ENCODE assay signal across 32 mouse cellular contexts in the genomic region with DNA sequence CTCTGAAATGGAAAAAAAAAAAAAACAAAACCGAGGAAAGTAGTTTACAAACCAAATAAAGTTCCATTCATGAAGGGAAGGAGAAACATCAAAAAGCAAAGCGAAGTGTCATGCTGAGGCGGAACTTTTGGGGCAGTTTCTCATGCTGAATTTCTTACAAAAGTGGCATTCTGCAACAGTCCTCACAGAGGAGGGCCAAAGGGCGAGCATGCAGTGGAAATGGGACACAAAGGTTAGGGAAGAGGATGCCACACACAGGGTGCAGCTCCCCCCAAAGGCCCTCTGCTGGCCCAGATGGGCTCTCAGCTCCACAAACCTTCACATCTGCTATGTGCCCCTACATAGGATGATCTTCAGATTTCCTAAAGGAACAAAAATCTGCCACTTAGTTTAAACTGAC. TPM values are rescaled to one million over a fixed set of nuclear protein-coding genes. Genes with fewer than 3 reads are reported as not detected.
DNase-seq lines count a peak whose midpoint lies in the region; ATAC-seq and TF ChIP-seq lines count a peak whose summit lies in the region.
"Had no signal": no experiment of that assay in that cellular context is flagged by ENCODE, and none has a peak within 500 bp of the region (broad histone marks: within the 10 kb centered on the region; RNA-seq: fewer than 3 reads in every experiment).

No protein-coding gene starts in this region.

- peaks cover 7% of the 10 kb centered on the region for H3K4me1 ChIP-seq in kidney, embryonic 16.5 days (ENCODE audit: insufficient read depth, low read length)
- H3K4me1 ChIP-seq in lung, postnatal 0 days (ENCODE audit: insufficient read depth, low read depth, low read length) = no peaks in the 10 kb centered on the region; the same call in 1 of the 2 replicates

- ATAC-seq in kidney, embryonic 16.5 days (ENCODE audit: low FRiP score, low TSS enrichment) = no peak
- no peak for ATAC-seq in lung, postnatal 0 days
- ATAC-seq: CD4-positive, CD25-positive, alpha-beta regulatory T cell, adult 4 months; forebrain, embryonic 14.5 days; forebrain, postnatal 0 days had no signal

- TF ChIP-seq CTCF in lung, postnatal 0 days (IDR thresholded peaks at IDR 0.05) = no peak

- H3K4me3 ChIP-seq in kidney, embryonic 16.5 days (ENCODE audit: low read length) = no peak overlapping the region
- H3K4me3 ChIP-seq in lung, postnatal 0 days (ENCODE audit: low read depth, low read length) = no peak overlapping the region
- H3K4me3 ChIP-seq: embryonic facial prominence, embryonic 12.5 days; embryonic facial prominence, embryonic 15.5 days; gastrocnemius, adult 2 months; hindbrain, embryonic 12.5 days; hindbrain, embryonic 15.5 days had no signal

- no peak overlapping the region for H3K27ac ChIP-seq in kidney, embryonic 16.5 days (ENCODE audit: low read length)
- no peak overlapping the region for H3K27ac ChIP-seq in lung, postnatal 0 days (ENCODE audit: low read length)
- H3K27ac ChIP-seq: embryonic facial prominence, embryonic 12.5 days; embryonic facial prominence, embryonic 15.5 days; gastrocnemius, adult 2 months; hindbrain, embryonic 12.5 days; hindbrain, embryonic 15.5 days had no signal

- no peaks in the 10 kb centered on the region for H3K9me3 ChIP-seq in kidney, embryonic 16.5 days (ENCODE audit: low read length)
- no peaks in the 10 kb centered on the region for H3K9me3 ChIP-seq in lung, postnatal 0 days (ENCODE audit: low read length)
- H3K9me3 ChIP-seq: embryonic facial prominence, embryonic 12.5 days; embryonic facial prominence, embryonic 15.5 days; hindbrain, embryonic 12.5 days; hindbrain, embryonic 15.5 days had no signal

- WGBS in kidney, embryonic 16.5 days = 90% methylated on average over 4 of the region's 4 CpGs
- 78% methylated on average over 4 of the region's 4 CpGs for WGBS in lung, postnatal 0 days

- DNase-seq in adrenal gland, postnatal 14 days = peak; percentile 34
- no peak for DNase-seq in adrenal gland, adult 2 months
- peak; percentile 20 to 58 for DNase-seq in kidney, postnatal 25 days
- DNase-seq in lung, postnatal 25 days (ENCODE audit: low spot score) = peak; percentile 13
- no peak for DNase-seq in lung, postnatal 0 days (ENCODE audit: low spot score)
- no peak for DNase-seq in B cell, adult 2 months
- DNase-seq: adrenal gland, postnatal 25 days; cerebellum, adult 11 months; cerebellum, adult 2 months; cerebellum, adult 9-11 months; cerebellum, postnatal 25 days; forebrain, postnatal 0 days; gastrocnemius, adult 2 months; gastrocnemius, postnatal 14 days; heart, adult 11 months had no signal

- no peaks in the 10 kb centered on the region for H3K27me3 ChIP-seq in kidney, embryonic 16.5 days (ENCODE audit: insufficient read depth, low read length)
- no peaks in the 10 kb centered on the region for H3K27me3 ChIP-seq in lung, postnatal 0 days (replicated peaks; ENCODE audit: insufficient read depth, low read length)
- H3K27me3 ChIP-seq: embryonic facial prominence, embryonic 12.5 days; embryonic facial prominence, embryonic 15.5 days; hindbrain, embryonic 15.5 days had no signal

- no peak overlapping the region for H3K9ac ChIP-seq in kidney, embryonic 16.5 days (replicated peaks; ENCODE audit: low read length)
- H3K9ac ChIP-seq in lung, postnatal 0 days (replicated peaks; ENCODE audit: low read depth) = no peak overlapping the region
- H3K9ac ChIP-seq: embryonic facial prominence, embryonic 12.5 days; embryonic facial prominence, embryonic 15.5 days; forebrain, postnatal 0 days; hindbrain, embryonic 12.5 days; hindbrain, embryonic 15.5 days had no signal

- peaks cover 4% of the 10 kb centered on the region for H3K36me3 ChIP-seq in kidney, embryonic 16.5 days (ENCODE audit: insufficient read depth, low read length)
- no peaks in the 10 kb centered on the region for H3K36me3 ChIP-seq in lung, postnatal 0 days (ENCODE audit: insufficient read depth, low read length)
- H3K36me3 ChIP-seq: hindbrain, embryonic 15.5 days had no signal

- TF ChIP-seq EP300 in lung, postnatal 0 days (IDR thresholded peaks at IDR 0.05) = no peak

- H3K4me2 ChIP-seq in kidney, embryonic 16.5 days (replicated peaks; ENCODE audit: low read depth, low read length) = no peak overlapping the region
- no peak overlapping the region for H3K4me2 ChIP-seq in lung, postnatal 0 days (replicated peaks; ENCODE audit: low read depth, low read length)
- H3K4me2 ChIP-seq: embryonic facial prominence, embryonic 12.5 days; embryonic facial prominence, embryonic 15.5 days; heart, embryonic 11.5 days; hindbrain, embryonic 12.5 days; hindbrain, embryonic 15.5 days had no signal

RNA-seq across cellular contexts. Expression of a gene that starts 2.7 kb away (rescaled TPM):
- total RNA-seq in adrenal gland, postnatal 14 days (2021) = 45.9 and 53.5 TPM in 2 replicates
- total RNA-seq in adrenal gland, adult 2 months (2021) = 10 to 100 TPM; 53.4 to 53.7 TPM
- polyA plus RNA-seq in adrenal gland, adult 2 months (2012; rRNA removed) = 34.9 and 39.7 TPM in 2 replicates
- 10.5 and 14.3 TPM in 2 replicates for polyA plus RNA-seq in kidney, embryonic 16.5 days (2015; fragmentation: Nextera tagmentation; extraction: Ambion mirVana)
- 17.8 and 23.9 TPM in 2 replicates for polyA plus RNA-seq in lung, postnatal 0 days (2015; fragmentation: Nextera tagmentation; extraction: Ambion mirVana)

RNA-seq across cellular contexts. Expression of a gene that starts 2.7 kb away (rescaled TPM):
- total RNA-seq in adrenal gland, postnatal 14 days (2021) = 1.8 and 2.8 TPM in 2 replicates
- total RNA-seq in adrenal gland, adult 2 months (2021) = 1 to 10 TPM; 1.5 to 1.6 TPM
- polyA plus RNA-seq in adrenal gland, adult 2 months (2012; rRNA removed) = 1.5 and 1.8 TPM in 2 replicates
- polyA plus RNA-seq in kidney, embryonic 16.5 days (2015; fragmentation: Nextera tagmentation; extraction: Ambion mirVana) = 0.46 and 0.51 TPM in 2 replicates
- polyA plus RNA-seq in lung, postnatal 0 days (2015; fragmentation: Nextera tagmentation; extraction: Ambion mirVana) = 1.6 and 2.0 TPM in 2 replicates
- total RNA-seq: common myeloid progenitor, adult 5-6 weeks; gastrocnemius, postnatal 14 days; heart, adult 8-10 months; hematopoietic stem cell, adult 5-6 weeks had no signal
- polyA plus RNA-seq: heart, postnatal 0 days had no signal

RNA-seq across cellular contexts. Expression of a gene that starts 7.6 kb away (rescaled TPM):
- total RNA-seq in adrenal gland, postnatal 14 days (2021) = 646 and 719 TPM in 2 replicates
- 100 to 1,000 TPM; 564 to 869 TPM for total RNA-seq in adrenal gland, adult 2 months (2021)
- 554 and 930 TPM in 2 replicates for polyA plus RNA-seq in adrenal gland, adult 2 months (2012; rRNA removed)
- 0.34 TPM in 1 of 2 replicates, not detected in the other for polyA plus RNA-seq in kidney, embryonic 16.5 days (2015; fragmentation: Nextera tagmentation; extraction: Ambion mirVana)
- polyA plus RNA-seq in lung, postnatal 0 days (2015; fragmentation: Nextera tagmentation; extraction: Ambion mirVana) = 0.45 and 0.60 TPM in 2 replicates
- total RNA-seq: common myeloid progenitor, adult 5-6 weeks; forebrain, postnatal 0 days; hematopoietic stem cell, adult 5-6 weeks had no signal
- polyA plus RNA-seq: C2C12; CD4-positive, CD25-positive, alpha-beta regulatory T cell, adult 4 months; embryonic facial prominence, embryonic 12.5 days; forebrain, embryonic 14.5 days; forebrain, postnatal 0 days; heart, embryonic 11.5 days; heart, embryonic 14.5 days; hindbrain, embryonic 12.5 days had no signal

RNA-seq across cellular contexts. Expression of a gene that starts 24.8 kb away (rescaled TPM):
- total RNA-seq in adrenal gland, postnatal 14 days (2021) = 4.2 and 5.0 TPM in 2 replicates
- 1 to 10 TPM; 1.8 to 4.2 TPM for total RNA-seq in adrenal gland, adult 2 months (2021)
- polyA plus RNA-seq in adrenal gland, adult 2 months (2012; rRNA removed) = 2.9 and 4.7 TPM in 2 replicates
- polyA plus RNA-seq in kidney, embryonic 16.5 days (2015; fragmentation: Nextera tagmentation; extraction: Ambion mirVana) = 4.4 TPM in 2 replicates
- polyA plus RNA-seq in lung, postnatal 0 days (2015; fragmentation: Nextera tagmentation; extraction: Ambion mirVana) = 1.6 and 1.7 TPM in 2 replicates

RNA-seq across cellular contexts. Expression of a gene that starts 53.3 kb away (rescaled TPM):
- not detected in 2 replicates for total RNA-seq in adrenal gland, postnatal 14 days (2021)
- not detected for total RNA-seq in adrenal gland, adult 2 months (2021)
- polyA plus RNA-seq in adrenal gland, adult 2 months (2012; rRNA removed) = 0.48 TPM in 1 of 2 replicates, not detected in the other
- not detected in 2 replicates for polyA plus RNA-seq in kidney, embryonic 16.5 days (2015; fragmentation: Nextera tagmentation; extraction: Ambion mirVana)
- polyA plus RNA-seq in lung, postnatal 0 days (2015; fragmentation: Nextera tagmentation; extraction: Ambion mirVana) = 0.11 and 0.21 TPM in 2 replicates
- total RNA-seq: adrenal gland, postnatal 25 days; common myeloid progenitor, adult 5-6 weeks; gastrocnemius, adult 2 months; gastrocnemius, postnatal 14 days; gastrocnemius, postnatal 4 days; heart, adult 8-10 months; heart, postnatal 25 days; hematopoietic stem cell, adult 5-6 weeks; MEL had no signal
- polyA plus RNA-seq: CD4-positive, CD25-positive, alpha-beta regulatory T cell, adult 4 months; cerebellum, adult 2 months; embryonic facial prominence, embryonic 12.5 days; forebrain, embryonic 14.5 days; heart, embryonic 11.5 days; heart, embryonic 14.5 days; heart, postnatal 0 days had no signal

Comparison
In these comparisons a context has a peak if more than half of its experiments do, and no peak if none do; other contexts are left out.
1. DNase-seq: peak in adrenal gland, postnatal 14 days (single experiment), kidney, postnatal 25 days (2 of 2) and lung, postnatal 25 days (single experiment); none in adrenal gland, adult 2 months (single experiment), lung, postnatal 0 days (single experiment) and B cell, adult 2 months (0 of 2).
2. RNA of a gene that starts 7.6 kb away (polyA plus RNA-seq): 554 to 930 TPM in adrenal gland, adult 2 months; 0.45 to 0.60 TPM in lung, postnatal 0 days and 0.34 TPM in kidney, embryonic 16.5 days; every median in the first group is over 100 times any median in the second.